Mouse (Mus musculus) forebrain, embryonic 10.5 days (tissue): ENCODE results near the gene Pcdh9. TPM values are rescaled to one million over a fixed set of nuclear protein-coding genes. Genes with fewer than 3 reads are reported as not detected.

ENCODE experiments used
- DNase-seq: peaks from one replicate; pipeline ENCODE4 v3.0.0-alpha.2; 2017; ENCODE audit warnings: low spot score; ENCODE audit errors: extremely low spot score
- H3K27ac ChIP-seq: fragments of 300-500 bp; sonication (generic); 2 replicates; pipeline ENCODE4 v1.5.1; 2016; ENCODE audit warnings: mild to moderate bottlenecking
- H3K27me3 ChIP-seq: fragments of 300-500 bp; sonication (generic); 2 replicates; pipeline ENCODE4 v1.6.1; 2016; ENCODE audit warnings: mild to moderate bottlenecking; ENCODE audit not compliant: poor library complexity, severe bottlenecking
- H3K36me3 ChIP-seq: fragments of 300-500 bp; sonication (generic); replicated peaks from 2 replicates; pipeline ENCODE4 v1.6.1; 2016; ENCODE audit warnings: mild to moderate bottlenecking, moderate library complexity
- H3K4me1 ChIP-seq: fragments of 300-500 bp; sonication (generic); 2 replicates; pipeline ENCODE4 v1.6.1; 2016
- H3K4me3 ChIP-seq: fragments of 300-500 bp; sonication (generic); 2 replicates; pipeline ENCODE4 v1.5.1; 2016; ENCODE audit warnings: mild to moderate bottlenecking, moderate library complexity
- H3K9me3 ChIP-seq: fragments of 300-500 bp; sonication (generic); 2 replicates; pipeline ENCODE4 v1.6.1; 2016; ENCODE audit warnings: mild to moderate bottlenecking, moderate library complexity
- WGBS: fragments of 180-500 bp; shearing (Covaris S2); methylation state at CpG from one replicate; pipeline ENCODE4 v1.1.7; 2016; 5-methylcytosine and 5-hydroxymethylcytosine counted together
- polyA plus RNA-seq: library from polyadenylated mRNA; unstranded; fragments of >200 nt; fragmentation: Nextera tagmentation; extraction: Ambion mirVana; gene quantifications from 2 replicates; pipeline ENCODE4 v1.2.1, GENCODE M21; 2016

Pcdh9 gene
- polyA plus RNA-seq, 1 experiment from 2014 or later = 30.5 TPM

GRCm38 (mm10) chr14:93143414-93143813 is 747.1 kb downstream of the Pcdh9 start:
- Histone ChIP-seq H3K36me3 (no peaks in the 10 kb centered on the region), H3K27me3 (no peaks in the 10 kb centered on the region), H3K4me3 (no peak overlapping the region), H3K27ac (no peak overlapping the region), H3K4me1 (no peaks in the 10 kb centered on the region), H3K9me3 (no peaks in the 10 kb centered on the region)
- no peak for DNase-seq
- 93% methylated on average over 6 of the region's 6 CpGs for WGBS

GRCm38 (mm10) chr14:93142076-93142475 is 748.4 kb downstream of the Pcdh9 start:
- WGBS = 85% methylated on average over 4 of the region's 4 CpGs
- Histone ChIP-seq H3K27ac (no peak overlapping the region), H3K4me1 (no peaks in the 10 kb centered on the region), H3K27me3 (no peaks in the 10 kb centered on the region), H3K4me3 (no peak overlapping the region), H3K9me3 (no peaks in the 10 kb centered on the region), H3K36me3 (no peaks in the 10 kb centered on the region)
- DNase-seq = no peak

GRCm38 (mm10) chr14:93126993-93127392 is 763.5 kb downstream of the Pcdh9 start:
- Histone ChIP-seq H3K36me3 (no peaks in the 10 kb centered on the region), H3K4me1 (no peaks in the 10 kb centered on the region), H3K4me3 (no peak overlapping the region), H3K9me3 (no peaks in the 10 kb centered on the region), H3K27me3 (no peaks in the 10 kb centered on the region), H3K27ac (no peak overlapping the region)
- 93% methylated on average over 3 of the region's 3 CpGs for WGBS
- DNase-seq = no peak

- peaks cover 6% of the 10 kb centered on the region; the same call in 1 of the 2 replicates for H3K4me1 ChIP-seq
- no peak overlapping the region for H3K4me3 ChIP-seq
- H3K27me3 ChIP-seq = no peaks in the 10 kb centered on the region
- 66% methylated on average over 2 of the region's 2 CpGs for WGBS
- no peaks in the 10 kb centered on the region for H3K36me3 ChIP-seq
- H3K27ac ChIP-seq = no peak overlapping the region
- no peak for DNase-seq
- H3K9me3 ChIP-seq = no peaks in the 10 kb centered on the region
Measured at GRCm38 (mm10) chr14:93102755-93103154, 787.7 kb downstream of the Pcdh9 start.

- DNase-seq = no peak
- H3K36me3 ChIP-seq = no peaks in the 10 kb centered on the region
- WGBS = 76% methylated on average over 2 of the region's 2 CpGs
- no peaks in the 10 kb centered on the region for H3K9me3 ChIP-seq
- no peak overlapping the region for H3K27ac ChIP-seq
- H3K27me3 ChIP-seq = no peaks in the 10 kb centered on the region
- H3K4me3 ChIP-seq = no peak overlapping the region
- no peaks in the 10 kb centered on the region for H3K4me1 ChIP-seq
Measured at GRCm38 (mm10) chr14:93095081-93095480, 795.4 kb downstream of the Pcdh9 start.

- no peaks in the 10 kb centered on the region for H3K36me3 ChIP-seq
- no peaks in the 10 kb centered on the region for H3K27me3 ChIP-seq
- H3K27ac ChIP-seq = no peak overlapping the region
- H3K4me3 ChIP-seq = no peak overlapping the region
- H3K4me1 ChIP-seq = no peaks in the 10 kb centered on the region
- DNase-seq = no peak
- H3K9me3 ChIP-seq = no peaks in the 10 kb centered on the region
- 89% methylated on average over 4 of the region's 4 CpGs for WGBS
Measured at GRCm38 (mm10) chr14:93092806-93093205, 797.7 kb downstream of the Pcdh9 start.

- no peaks in the 10 kb centered on the region for H3K27me3 ChIP-seq
- no peak overlapping the region for H3K27ac ChIP-seq
- peaks cover 35% of the 10 kb centered on the region for H3K4me1 ChIP-seq
- no peak overlapping the region for H3K4me3 ChIP-seq
- no peaks in the 10 kb centered on the region for H3K36me3 ChIP-seq
- no peak for DNase-seq
- no peaks in the 10 kb centered on the region for H3K9me3 ChIP-seq
- WGBS = 94% methylated on average over 2 of the region's 2 CpGs
Measured at GRCm38 (mm10) chr14:93085646-93086045, 804.8 kb downstream of the Pcdh9 start.

GRCm38 (mm10) chr14:93083140-93083539 is 807.3 kb downstream of the Pcdh9 start:
- no peaks in the 10 kb centered on the region for H3K9me3 ChIP-seq
- H3K4me3 ChIP-seq = no peak overlapping the region
- no peak overlapping the region for H3K27ac ChIP-seq
- peaks cover 4% of the 10 kb centered on the region; the same call in 1 of the 2 replicates for H3K27me3 ChIP-seq
- no peaks in the 10 kb centered on the region for H3K36me3 ChIP-seq
- DNase-seq = peak; percentile 56
- peaks cover 40% of the 10 kb centered on the region for H3K4me1 ChIP-seq
- WGBS = 5% methylated on average over 2 of the region's 2 CpGs

- DNase-seq = no peak
- Histone ChIP-seq H3K27ac (peak overlapping the region; percentile 66; the same call in 1 of the 2 replicates), H3K27me3 (peaks cover 4% of the 10 kb centered on the region; the same call in 1 of the 2 replicates), H3K36me3 (no peaks in the 10 kb centered on the region), H3K9me3 (no peaks in the 10 kb centered on the region), H3K4me3 (no peak overlapping the region), H3K4me1 (peaks cover 40% of the 10 kb centered on the region)
- WGBS = 10% methylated on average over 2 of the region's 2 CpGs
Measured at GRCm38 (mm10) chr14:93080910-93081309, 809.6 kb downstream of the Pcdh9 start.

GRCm38 (mm10) chr14:93075761-93076160 is 814.7 kb downstream of the Pcdh9 start:
- 82% methylated on average over 2 of the region's 2 CpGs for WGBS
- Histone ChIP-seq H3K27me3 (peaks cover 4% of the 10 kb centered on the region; the same call in 1 of the 2 replicates), H3K4me3 (no peak overlapping the region), H3K27ac (no peak overlapping the region), H3K4me1 (peaks cover 13% of the 10 kb centered on the region), H3K36me3 (no peaks in the 10 kb centered on the region), H3K9me3 (no peaks in the 10 kb centered on the region)
- DNase-seq = no peak

- Histone ChIP-seq H3K9me3 (no peaks in the 10 kb centered on the region), H3K27ac (peak overlapping the region; percentile 20), H3K4me1 (peaks cover 20% of the 10 kb centered on the region), H3K4me3 (no peak overlapping the region), H3K36me3 (no peaks in the 10 kb centered on the region), H3K27me3 (no peaks in the 10 kb centered on the region)
- no peak for DNase-seq
- 84% methylated on average over 5 of the region's 5 CpGs for WGBS
Measured at GRCm38 (mm10) chr14:93072346-93072745, 818.1 kb downstream of the Pcdh9 start.

- Histone ChIP-seq H3K9me3 (no peaks in the 10 kb centered on the region), H3K27ac (peak overlapping the region; percentile 51; the same call in 1 of the 2 replicates), H3K27me3 (no peaks in the 10 kb centered on the region), H3K4me1 (peaks cover 42% of the 10 kb centered on the region), H3K36me3 (no peaks in the 10 kb centered on the region), H3K4me3 (no peak overlapping the region)
- DNase-seq = no peak
- WGBS = 57% methylated on average over 4 of the region's 4 CpGs
Measured at GRCm38 (mm10) chr14:93070140-93070539, 820.3 kb downstream of the Pcdh9 start.

GRCm38 (mm10) chr14:93067411-93068336 is 822.8 kb downstream of the Pcdh9 start:
- no peak overlapping the region for H3K4me3 ChIP-seq
- H3K4me1 ChIP-seq = peaks cover 49% of the 10 kb centered on the region
- H3K9me3 ChIP-seq = no peaks in the 10 kb centered on the region
- peak overlapping the region; percentile 85 for H3K27ac ChIP-seq
- H3K36me3 ChIP-seq = no peaks in the 10 kb centered on the region
- DNase-seq = no peak
- 53% methylated on average over 5 of the region's 5 CpGs for WGBS
- no peaks in the 10 kb centered on the region for H3K27me3 ChIP-seq
